Mouse (Mus musculus): ENCODE data around the gene Rnf8. TPM values are rescaled to one million over a fixed set of nuclear protein-coding genes. Genes with fewer than 3 reads are reported as not detected.

Rnf8 gene
- total RNA-seq (2023): 10 to 100 TPM; 53.0 to 72.3 TPM

GRCm38 (mm10) chr17:29614115-29615023 is at the start of gene Rnf8, which contains the start of gene Gm28043:
Gene Rnf8 (plus strand): TSS chr17:29614790.
Gene Gm28043 (plus strand): TSS chr17:29614876.

DNA sequence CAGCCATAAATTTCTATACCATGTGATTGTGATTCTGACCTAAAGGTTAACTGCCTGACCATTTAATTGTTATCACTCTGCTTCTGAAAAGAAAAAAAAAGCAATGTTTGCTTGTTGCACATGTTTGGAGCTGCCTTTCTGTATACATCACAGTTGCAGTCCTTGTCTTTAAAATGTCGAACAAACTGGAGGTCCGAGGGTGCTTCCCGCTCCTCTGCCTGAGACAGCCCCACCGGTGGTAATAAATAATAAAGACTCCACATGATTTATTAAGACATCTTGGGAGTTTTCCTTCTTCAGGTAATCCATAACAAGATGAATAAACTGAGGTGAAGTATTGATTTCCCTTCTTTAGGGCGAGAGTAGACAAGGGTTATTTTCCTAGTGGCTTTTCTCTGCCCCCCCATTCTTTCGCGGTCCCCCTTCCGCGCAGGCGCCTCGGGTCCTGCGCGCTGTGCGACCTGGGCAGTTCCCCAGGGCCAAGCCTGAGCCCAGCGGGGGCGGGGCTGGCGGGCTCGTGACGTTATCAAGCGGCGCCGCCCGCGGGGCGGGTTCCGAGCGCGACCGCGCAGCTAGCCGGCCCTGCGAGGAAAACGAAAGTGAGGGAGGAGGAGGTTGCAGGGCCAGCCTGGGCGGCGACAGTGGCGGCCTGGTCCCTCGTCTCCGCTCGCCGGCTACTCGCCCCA is 45.6 kb downstream of the Rnf8 start, which contains the start of gene Cmtr1:
Gene Cmtr1 (plus strand): TSS at position 520 of the 686 bp plus-strand sequence.

Other genes with a start within 250 kb of the Rnf8 start
- 100 to 1,000 TPM; 298 to 311 TPM for gene Pim1, start 124.0 kb upstream of the Rnf8 start, total RNA-seq (2023)
- gene Gm17657, start 65.2 kb upstream of the Rnf8 start, total RNA-seq (2023): not detected
- 10 to 100 TPM; 53.9 to 57.0 TPM for gene Tbc1d22b, start 65.0 kb upstream of the Rnf8 start, total RNA-seq (2023)
- gene Tmem217, start 62.4 kb upstream of the Rnf8 start, total RNA-seq (2023): not detected
- 10 to 100 TPM; 12.3 to 13.2 TPM for gene Gm28043, start 86 bp downstream of the Rnf8 start, total RNA-seq (2023)
- gene Cmtr1, start 45.8 kb downstream of the Rnf8 start, total RNA-seq (2023): 100 to 1,000 TPM; 125 TPM
- 10 to 100 TPM; 14.5 to 17.3 TPM for gene Ccdc167, start 102.3 kb downstream of the Rnf8 start, total RNA-seq (2023)

All from T-cell, adult 66 days (primary cell).